Mouse (Mus musculus): ENCODE results near the gene Pde4d. TPM values are rescaled to one million over a fixed set of nuclear protein-coding genes. Genes with fewer than 3 reads are reported as not detected.

The Pde4d gene
- polyA plus RNA-seq, 1 experiment from 2014 or later, result 14.9 TPM

GRCm38 (mm10) chr13:108909193-108909592 is 459.4 kb downstream of the Pde4d start:
- 0 out of 2 replicates have a peak, but pooled peaks cover under 1% of the 10 kb centered on the region for H3K4me1 ChIP-seq (replicated peaks; ENCODE audit: control insufficient read depth, insufficient read depth, low read length)
- H3K27ac ChIP-seq (ENCODE audit: low read length), result no peak overlapping the region
- no peak overlapping the region for H3K9ac ChIP-seq (ENCODE audit: low read length)
- H3K27me3 ChIP-seq (ENCODE audit: control insufficient read depth, insufficient read depth, low read depth, low read length), result no peaks in the 10 kb centered on the region
- H3K36me3 ChIP-seq (ENCODE audit: control insufficient read depth, insufficient read depth, low read length), result no peaks in the 10 kb centered on the region
- H3K4me3 ChIP-seq (ENCODE audit: low read length), result no peak overlapping the region
- H3K4me2 ChIP-seq (ENCODE audit: low read depth, low read length), result no peak overlapping the region
- no peaks in the 10 kb centered on the region for H3K9me3 ChIP-seq (ENCODE audit: control insufficient read depth, low read length)
- ATAC-seq (ENCODE audit: low read depth), result no peak
- WGBS, result 89% methylated on average over 2 of the region's 2 CpGs

GRCm38 (mm10) chr13:108914626-108915025 is 464.9 kb downstream of the Pde4d start:
- H3K4me1 ChIP-seq (replicated peaks; ENCODE audit: control insufficient read depth, insufficient read depth, low read length), result 0 out of 2 replicates have a peak, but pooled peaks cover 2% of the 10 kb centered on the region
- H3K4me3 ChIP-seq (ENCODE audit: low read length), result no peak overlapping the region
- no peaks in the 10 kb centered on the region for H3K9me3 ChIP-seq (ENCODE audit: control insufficient read depth, low read length)
- WGBS, result 29% methylated on average over 3 of the region's 3 CpGs
- H3K9ac ChIP-seq (ENCODE audit: low read length), result no peak overlapping the region
- no peak overlapping the region for H3K4me2 ChIP-seq (ENCODE audit: low read depth, low read length)
- peak; percentile 77 for ATAC-seq (ENCODE audit: low read depth)
- no peaks in the 10 kb centered on the region for H3K36me3 ChIP-seq (ENCODE audit: control insufficient read depth, insufficient read depth, low read length)
- no peak overlapping the region for H3K27ac ChIP-seq (ENCODE audit: low read length)
- no peaks in the 10 kb centered on the region for H3K27me3 ChIP-seq (ENCODE audit: control insufficient read depth, insufficient read depth, low read depth, low read length)

GRCm38 (mm10) chr13:108921146-108921545 is 471.4 kb downstream of the Pde4d start:
- Histone ChIP-seq H3K4me3 (ENCODE audit: low read length) (no peak overlapping the region), H3K9ac (ENCODE audit: low read length) (no peak overlapping the region), H3K27ac (ENCODE audit: low read length) (no peak overlapping the region), H3K27me3 (ENCODE audit: control insufficient read depth, insufficient read depth, low read depth, low read length) (no peaks in the 10 kb centered on the region), H3K36me3 (ENCODE audit: control insufficient read depth, insufficient read depth, low read length) (no peaks in the 10 kb centered on the region), H3K9me3 (ENCODE audit: control insufficient read depth, low read length) (no peaks in the 10 kb centered on the region), H3K4me2 (ENCODE audit: low read depth, low read length) (no peak overlapping the region), H3K4me1 (replicated peaks; ENCODE audit: control insufficient read depth, insufficient read depth, low read length) (no peaks in the 10 kb centered on the region)
- WGBS, result 75% methylated on average over 4 of the region's 4 CpGs
- ATAC-seq (ENCODE audit: low read depth), result no peak

- 71% methylated on average over 3 of the region's 3 CpGs for WGBS
- no peak overlapping the region for H3K4me3 ChIP-seq (ENCODE audit: low read length)
- no peak overlapping the region for H3K9ac ChIP-seq (ENCODE audit: low read length)
- no peak overlapping the region for H3K4me2 ChIP-seq (ENCODE audit: low read depth, low read length)
- H3K27ac ChIP-seq (ENCODE audit: low read length), result no peak overlapping the region
- no peaks in the 10 kb centered on the region for H3K27me3 ChIP-seq (ENCODE audit: control insufficient read depth, insufficient read depth, low read depth, low read length)
- H3K4me1 ChIP-seq (replicated peaks; ENCODE audit: control insufficient read depth, insufficient read depth, low read length), result no peaks in the 10 kb centered on the region
- ATAC-seq (ENCODE audit: low read depth), result 0 out of 2 replicates have a peak, but pooled peaks have one; percentile 31
- no peaks in the 10 kb centered on the region for H3K36me3 ChIP-seq (ENCODE audit: control insufficient read depth, insufficient read depth, low read length)
- no peaks in the 10 kb centered on the region for H3K9me3 ChIP-seq (ENCODE audit: control insufficient read depth, low read length)
These were observed 485.1 kb downstream of the Pde4d start for GRCm38 (mm10) chr13:108934854-108935253.

GRCm38 (mm10) chr13:108937272-108937671 is 487.5 kb downstream of the Pde4d start:
- ATAC-seq (ENCODE audit: low read depth), result no peak
- H3K36me3 ChIP-seq (ENCODE audit: control insufficient read depth, insufficient read depth, low read length), result no peaks in the 10 kb centered on the region
- H3K27ac ChIP-seq (ENCODE audit: low read length), result no peak overlapping the region
- no peak overlapping the region for H3K9ac ChIP-seq (ENCODE audit: low read length)
- WGBS, result 62% methylated on average over 2 of the region's 2 CpGs
- no peaks in the 10 kb centered on the region; the same call in 1 of the 2 replicates for H3K9me3 ChIP-seq (ENCODE audit: control insufficient read depth, low read length)
- no peak overlapping the region for H3K4me3 ChIP-seq (ENCODE audit: low read length)
- no peaks in the 10 kb centered on the region for H3K4me1 ChIP-seq (replicated peaks; ENCODE audit: control insufficient read depth, insufficient read depth, low read length)
- H3K4me2 ChIP-seq (ENCODE audit: low read depth, low read length), result no peak overlapping the region
- H3K27me3 ChIP-seq (ENCODE audit: control insufficient read depth, insufficient read depth, low read depth, low read length), result no peaks in the 10 kb centered on the region

GRCm38 (mm10) chr13:108952911-108953310 is 503.2 kb downstream of the Pde4d start:
- WGBS, result 93% methylated on average over 1 of the region's 1 CpGs
- Histone ChIP-seq H3K36me3 (ENCODE audit: control insufficient read depth, insufficient read depth, low read length) (no peaks in the 10 kb centered on the region), H3K27ac (ENCODE audit: low read length) (no peak overlapping the region), H3K9ac (ENCODE audit: low read length) (no peak overlapping the region), H3K9me3 (ENCODE audit: control insufficient read depth, low read length) (no peaks in the 10 kb centered on the region), H3K4me1 (replicated peaks; ENCODE audit: control insufficient read depth, insufficient read depth, low read length) (no peaks in the 10 kb centered on the region), H3K27me3 (ENCODE audit: control insufficient read depth, insufficient read depth, low read depth, low read length) (no peaks in the 10 kb centered on the region), H3K4me2 (ENCODE audit: low read depth, low read length) (no peak overlapping the region), H3K4me3 (ENCODE audit: low read length) (no peak overlapping the region)
- no peak for ATAC-seq (ENCODE audit: low read depth)

- no peak for ATAC-seq (ENCODE audit: low read depth)
- WGBS, result 71% methylated on average over 4 of the region's 4 CpGs
- Histone ChIP-seq H3K9ac (ENCODE audit: low read length) (no peak overlapping the region), H3K36me3 (ENCODE audit: control insufficient read depth, insufficient read depth, low read length) (no peaks in the 10 kb centered on the region), H3K9me3 (ENCODE audit: control insufficient read depth, low read length) (no peaks in the 10 kb centered on the region), H3K27me3 (ENCODE audit: control insufficient read depth, insufficient read depth, low read depth, low read length) (no peaks in the 10 kb centered on the region), H3K27ac (ENCODE audit: low read length) (no peak overlapping the region), H3K4me2 (ENCODE audit: low read depth, low read length) (no peak overlapping the region), H3K4me3 (ENCODE audit: low read length) (no peak overlapping the region), H3K4me1 (replicated peaks; ENCODE audit: control insufficient read depth, insufficient read depth, low read length) (no peaks in the 10 kb centered on the region)
These were observed 506.3 kb downstream of the Pde4d start for GRCm38 (mm10) chr13:108956059-108956458.

GRCm38 (mm10) chr13:108964056-108964455 is 514.3 kb downstream of the Pde4d start:
- WGBS, result 64% methylated on average over 2 of the region's 2 CpGs
- ATAC-seq (ENCODE audit: low read depth), result no peak
- H3K36me3 ChIP-seq (ENCODE audit: control insufficient read depth, insufficient read depth, low read length), result no peaks in the 10 kb centered on the region
- no peak overlapping the region for H3K4me2 ChIP-seq (ENCODE audit: low read depth, low read length)
- no peaks in the 10 kb centered on the region for H3K4me1 ChIP-seq (replicated peaks; ENCODE audit: control insufficient read depth, insufficient read depth, low read length)
- H3K9ac ChIP-seq (ENCODE audit: low read length), result no peak overlapping the region
- H3K27me3 ChIP-seq (ENCODE audit: control insufficient read depth, insufficient read depth, low read depth, low read length), result no peaks in the 10 kb centered on the region
- no peak overlapping the region for H3K4me3 ChIP-seq (ENCODE audit: low read length)
- no peaks in the 10 kb centered on the region for H3K9me3 ChIP-seq (ENCODE audit: control insufficient read depth, low read length)
- no peak overlapping the region for H3K27ac ChIP-seq (ENCODE audit: low read length)

- Histone ChIP-seq H3K9me3 (ENCODE audit: control insufficient read depth, low read length) (no peaks in the 10 kb centered on the region), H3K27ac (ENCODE audit: low read length) (no peak overlapping the region), H3K4me1 (replicated peaks; ENCODE audit: control insufficient read depth, insufficient read depth, low read length) (no peaks in the 10 kb centered on the region), H3K36me3 (ENCODE audit: control insufficient read depth, insufficient read depth, low read length) (no peaks in the 10 kb centered on the region), H3K9ac (ENCODE audit: low read length) (no peak overlapping the region), H3K4me3 (ENCODE audit: low read length) (no peak overlapping the region), H3K4me2 (ENCODE audit: low read depth, low read length) (no peak overlapping the region), H3K27me3 (ENCODE audit: control insufficient read depth, insufficient read depth, low read depth, low read length) (no peaks in the 10 kb centered on the region)
- WGBS, result 92% methylated on average over 1 of the region's 1 CpGs
- no peak for ATAC-seq (ENCODE audit: low read depth)
These were observed 531.4 kb downstream of the Pde4d start for GRCm38 (mm10) chr13:108981144-108981543.

- H3K9me3 ChIP-seq (ENCODE audit: control insufficient read depth, low read length), result no peaks in the 10 kb centered on the region
- H3K4me2 ChIP-seq (ENCODE audit: low read depth, low read length), result no peak overlapping the region
- H3K9ac ChIP-seq (ENCODE audit: low read length), result no peak overlapping the region
- H3K4me1 ChIP-seq (replicated peaks; ENCODE audit: control insufficient read depth, insufficient read depth, low read length), result no peaks in the 10 kb centered on the region
- ATAC-seq (ENCODE audit: low read depth), result no peak
- H3K36me3 ChIP-seq (ENCODE audit: control insufficient read depth, insufficient read depth, low read length), result no peaks in the 10 kb centered on the region
- WGBS, result 65% methylated on average over 2 of the region's 2 CpGs
- H3K27ac ChIP-seq (ENCODE audit: low read length), result no peak overlapping the region
- H3K27me3 ChIP-seq (ENCODE audit: control insufficient read depth, insufficient read depth, low read depth, low read length), result no peaks in the 10 kb centered on the region
- H3K4me3 ChIP-seq (ENCODE audit: low read length), result no peak overlapping the region
These were observed 549.0 kb downstream of the Pde4d start for GRCm38 (mm10) chr13:108998739-108999138.
